9 mouse cellular contexts compared by ENCODE assay signal in the genomic region with DNA sequence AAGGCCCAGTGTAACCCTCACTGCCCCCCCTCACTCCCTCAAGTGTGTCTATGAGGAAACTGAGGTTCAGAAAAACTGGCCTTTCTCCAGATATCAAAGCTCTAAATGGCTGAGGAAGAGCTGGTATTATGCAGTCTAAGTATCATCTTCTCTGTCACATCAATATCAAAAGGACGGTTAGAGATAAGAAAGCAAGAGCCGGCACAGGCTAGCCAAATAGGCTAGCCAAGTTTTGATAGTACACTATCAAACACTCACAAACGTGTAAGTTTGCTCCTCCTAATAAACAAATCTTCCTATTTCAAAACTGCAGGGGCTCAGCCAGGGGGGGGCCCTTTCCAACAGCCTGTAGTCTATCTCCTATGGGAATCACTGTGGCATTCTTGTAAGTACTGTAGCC. TPM values are rescaled to one million over a fixed set of nuclear protein-coding genes. Genes with fewer than 3 reads are reported as not detected.
DNase-seq lines count a peak whose midpoint lies in the region; ATAC-seq and TF ChIP-seq lines count a peak whose summit lies in the region.
"Had no signal": no experiment of that assay in that cellular context is flagged by ENCODE, and none has a peak within 500 bp of the region (broad histone marks: within the 10 kb centered on the region; RNA-seq: fewer than 3 reads in every experiment).

No protein-coding gene starts in this region.

- no peaks in the 10 kb centered on the region for H3K36me3 ChIP-seq in kidney, postnatal 0 days (ENCODE audit: insufficient read depth, low read length)
- H3K36me3 ChIP-seq in limb, embryonic 12.5 days = peaks cover 9% of the 10 kb centered on the region; the same call in 1 of the 2 replicates
- H3K36me3 ChIP-seq in neural tube, embryonic 12.5 days = no peaks in the 10 kb centered on the region

- H3K9ac ChIP-seq in kidney, postnatal 0 days (ENCODE audit: low read depth, low read length) = peak overlapping the region; percentile 5; the same call in 1 of the 2 replicates
- no peak overlapping the region for H3K9ac ChIP-seq in limb, embryonic 12.5 days (replicated peaks)
- no peak overlapping the region for H3K9ac ChIP-seq in neural tube, embryonic 12.5 days

- 47% methylated on average over 3 of the region's 3 CpGs for WGBS in kidney, postnatal 0 days
- 72% methylated on average over 3 of the region's 3 CpGs for WGBS in limb, embryonic 12.5 days
- WGBS in neural tube, embryonic 12.5 days = 71% methylated on average over 3 of the region's 3 CpGs

- no peak for DNase-seq in kidney, postnatal 0 days (ENCODE audit: low spot score)
- no peak for DNase-seq in kidney, adult 18-20 months
- no peak for DNase-seq in cerebellum, postnatal 36 days
- no peak for DNase-seq in embryo, embryonic 10.5 days (ENCODE audit: low spot score)
- no peak for DNase-seq in left cerebral cortex, adult 8-10 months (ENCODE audit: low spot score in 2 of 2)

- TF ChIP-seq CTCF in kidney, postnatal 0 days (IDR thresholded peaks at IDR 0.05; ENCODE audit: low read depth) = no peak

- H3K27ac ChIP-seq in kidney, postnatal 0 days = no peak overlapping the region
- no peak overlapping the region for H3K27ac ChIP-seq in limb, embryonic 12.5 days
- no peak overlapping the region for H3K27ac ChIP-seq in neural tube, embryonic 12.5 days
- H3K27ac ChIP-seq: macrophage had no signal

- ATAC-seq in kidney, postnatal 0 days (replicated peaks; ENCODE audit: low FRiP score, low read depth) = no peak
- ATAC-seq in erythroid progenitor cell, adult 5-6 weeks (replicated peaks; ENCODE audit: low FRiP score, poor library complexity, severe bottlenecking) = peak; percentile 33; the same call in 1 of the 2 replicates
- ATAC-seq in limb, embryonic 12.5 days (ENCODE audit: insufficient number of reproducible peaks, insufficient read depth, low FRiP score, low TSS enrichment, low read depth) = no peak
- no peak for ATAC-seq in neural tube, embryonic 12.5 days (ENCODE audit: low FRiP score, low read depth)

- peak overlapping the region; percentile 72 for H3K4me2 ChIP-seq in kidney, postnatal 0 days (ENCODE audit: low read length)
- H3K4me2 ChIP-seq in limb, embryonic 12.5 days = peak overlapping the region; percentile 58
- peak overlapping the region; percentile 69 for H3K4me2 ChIP-seq in neural tube, embryonic 12.5 days (replicated peaks)

- H3K27me3 ChIP-seq in kidney, postnatal 0 days (ENCODE audit: insufficient read depth, low read length) = no peaks in the 10 kb centered on the region
- no peaks in the 10 kb centered on the region for H3K27me3 ChIP-seq in limb, embryonic 12.5 days
- no peaks in the 10 kb centered on the region for H3K27me3 ChIP-seq in neural tube, embryonic 12.5 days (replicated peaks)

- H3K4me1 ChIP-seq in kidney, postnatal 0 days (replicated peaks; ENCODE audit: insufficient read depth, low read length) = peaks cover 7% of the 10 kb centered on the region
- peaks cover 7% of the 10 kb centered on the region for H3K4me1 ChIP-seq in limb, embryonic 12.5 days (replicated peaks)
- peaks cover 11% of the 10 kb centered on the region for H3K4me1 ChIP-seq in neural tube, embryonic 12.5 days

- no peaks in the 10 kb centered on the region for H3K9me3 ChIP-seq in kidney, postnatal 0 days (replicated peaks; ENCODE audit: low read length)
- no peaks in the 10 kb centered on the region for H3K9me3 ChIP-seq in limb, embryonic 12.5 days
- H3K9me3 ChIP-seq in neural tube, embryonic 12.5 days = no peaks in the 10 kb centered on the region

- peak overlapping the region; percentile 93 for H3K4me3 ChIP-seq in kidney, postnatal 0 days (replicated peaks; ENCODE audit: low read depth, low read length)
- H3K4me3 ChIP-seq in limb, embryonic 12.5 days (replicated peaks) = peak overlapping the region; percentile 88
- no peak overlapping the region; the same call in 1 of the 2 replicates for H3K4me3 ChIP-seq in neural tube, embryonic 12.5 days

RNA-seq across cellular contexts. Expression of gene Heca, which starts 1.8 kb away (rescaled TPM):
- polyA plus RNA-seq in kidney, postnatal 0 days (2015; fragmentation: Nextera tagmentation; extraction: Ambion mirVana) = 4.2 and 5.0 TPM in 2 replicates
- 7.5 and 9.7 TPM in 2 replicates for total RNA-seq in erythroid progenitor cell, adult 5-6 weeks (2015; ENCODE audit: low replicate concordance)
- 8.5 and 13.3 TPM in 2 replicates for total RNA-seq in erythroid progenitor cell, adult 5-6 weeks (2017; ENCODE audit: low replicate concordance)
- polyA plus RNA-seq in limb, embryonic 12.5 days (2016; fragmentation: Nextera tagmentation; extraction: Ambion mirVana) = 4.3 and 4.6 TPM in 2 replicates
- 4.1 TPM in 2 replicates for polyA plus RNA-seq in neural tube, embryonic 12.5 days (2016; fragmentation: Nextera tagmentation; extraction: Ambion mirVana)
- total RNA-seq in left cerebral cortex, adult 8-10 months (2022) = 10 to 100 TPM; 24.6 to 26.9 (median 26.4) TPM
